Mouse (Mus musculus): ENCODE data around the gene Slc6a12. TPM values are rescaled to one million over a fixed set of nuclear protein-coding genes. Genes with fewer than 3 reads are reported as not detected.

Gene Slc6a12
- total RNA-seq (2021), result under 1 TPM in 1 of 2 experiments, not detected in 1; 0.26 TPM
- long read RNA-seq, experiment 1, result 0 reads
- long read RNA-seq, experiment 2, result 0 reads

DNA sequence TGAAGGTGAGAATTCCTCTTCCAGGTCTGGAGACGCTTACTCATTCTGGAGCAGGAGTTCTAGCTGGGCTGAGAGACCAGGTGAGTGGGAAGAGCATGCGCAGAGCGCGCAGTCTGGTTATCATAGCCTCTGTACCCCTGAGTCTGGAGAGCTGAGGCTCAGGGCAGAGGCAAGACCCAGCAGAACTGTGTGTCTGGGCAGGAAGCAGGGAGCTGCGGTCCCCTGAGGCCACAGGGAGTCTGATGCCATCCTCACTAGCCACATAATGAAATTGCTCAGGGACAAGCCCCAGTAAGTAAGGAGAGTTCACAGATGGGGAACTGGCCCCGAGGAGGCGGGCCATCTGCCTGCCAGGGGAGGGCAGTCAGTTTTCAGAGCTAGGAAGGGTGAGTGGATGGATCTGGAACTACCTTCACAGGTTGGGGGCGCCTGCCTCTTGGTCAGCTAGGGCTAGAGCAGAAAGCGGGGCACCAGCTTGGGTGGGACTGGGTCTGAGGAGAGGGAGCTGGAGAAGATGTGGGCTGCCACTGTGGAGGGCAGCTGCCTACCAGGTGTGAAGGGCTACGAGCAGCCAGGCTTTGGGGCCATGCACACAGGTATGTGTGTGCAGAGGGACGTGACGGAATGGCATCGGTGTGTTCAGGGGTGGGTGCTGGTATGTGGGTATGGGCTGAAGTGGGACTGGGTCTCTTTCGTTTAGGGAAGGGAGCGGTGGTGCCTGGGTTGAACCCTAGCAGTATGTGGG lies at the start of gene Slc6a12:
TSS of gene Slc6a12 (plus strand) at position 51 of the 745 bp plus-strand sequence.
- DNase-seq (ENCODE audit: low spot score), result no peak

DNA sequence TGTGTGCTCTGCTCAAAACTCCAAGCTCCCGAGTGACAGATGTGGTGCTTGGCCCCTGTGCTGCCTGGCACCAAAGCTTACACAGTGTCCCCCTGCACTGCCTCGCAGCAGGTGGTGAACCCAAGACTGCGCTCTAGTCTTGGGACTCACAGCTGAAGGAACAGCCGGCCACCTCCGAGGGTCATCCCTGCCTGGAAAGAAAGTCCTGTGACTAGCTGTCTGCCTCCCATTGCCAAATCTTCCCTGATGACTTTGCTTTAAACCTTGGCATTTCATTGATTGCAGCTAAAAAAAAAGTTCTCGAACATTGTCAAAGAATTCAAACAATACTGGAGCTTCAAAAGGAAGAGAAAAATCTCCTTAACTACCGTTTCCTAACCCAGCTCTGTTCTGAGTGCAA lies 43.6 kb upstream of the Slc6a12 start:
- no peak for DNase-seq (ENCODE audit: low spot score)

DNA sequence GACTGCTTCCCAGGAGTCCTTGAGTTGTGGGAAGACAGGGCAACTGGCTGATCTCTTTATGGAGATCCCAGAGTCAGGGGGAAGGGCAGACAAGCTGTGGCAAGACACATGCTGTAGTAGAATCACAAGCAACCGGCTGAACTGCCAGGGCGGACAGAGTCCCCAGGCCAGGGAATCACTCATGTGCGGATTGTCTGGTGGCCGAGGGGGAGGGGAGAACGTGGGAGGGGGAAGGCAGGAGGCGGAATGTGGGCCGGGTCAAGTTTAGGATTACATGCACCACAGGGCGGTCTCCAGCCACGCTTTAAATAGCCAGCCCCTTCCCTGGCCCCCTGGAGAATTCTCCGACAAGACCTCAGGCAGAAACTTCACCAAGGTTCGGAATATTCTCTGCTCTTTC lies 42.9 kb upstream of the Slc6a12 start, which contains the start of gene Slc6a13:
TSS of gene Slc6a13 (plus strand) at position 274 of the 400 bp plus-strand sequence.
- peak; percentile 24 for DNase-seq (ENCODE audit: low spot score)

DNA sequence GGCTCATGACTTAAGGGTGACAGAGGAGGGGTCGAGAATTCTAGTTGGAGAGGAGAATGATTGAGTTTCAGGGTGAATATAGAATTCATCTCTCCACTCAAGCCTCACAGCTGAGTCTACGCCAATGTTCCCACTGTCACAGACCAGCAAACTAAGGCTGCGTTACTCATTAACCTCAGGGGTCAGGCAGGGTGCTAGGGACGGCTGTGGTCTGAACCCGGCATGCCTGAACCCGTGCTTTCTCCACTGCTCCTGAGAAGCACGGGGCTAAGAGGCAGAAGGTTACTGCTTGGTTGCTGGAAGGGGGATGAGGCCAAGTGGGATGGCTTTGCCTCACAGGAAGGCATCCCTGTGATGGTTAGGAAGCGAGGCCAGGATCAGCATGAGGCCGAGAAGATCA lies 42.4 kb upstream of the Slc6a12 start:
- DNase-seq (ENCODE audit: low spot score), result no peak

DNA sequence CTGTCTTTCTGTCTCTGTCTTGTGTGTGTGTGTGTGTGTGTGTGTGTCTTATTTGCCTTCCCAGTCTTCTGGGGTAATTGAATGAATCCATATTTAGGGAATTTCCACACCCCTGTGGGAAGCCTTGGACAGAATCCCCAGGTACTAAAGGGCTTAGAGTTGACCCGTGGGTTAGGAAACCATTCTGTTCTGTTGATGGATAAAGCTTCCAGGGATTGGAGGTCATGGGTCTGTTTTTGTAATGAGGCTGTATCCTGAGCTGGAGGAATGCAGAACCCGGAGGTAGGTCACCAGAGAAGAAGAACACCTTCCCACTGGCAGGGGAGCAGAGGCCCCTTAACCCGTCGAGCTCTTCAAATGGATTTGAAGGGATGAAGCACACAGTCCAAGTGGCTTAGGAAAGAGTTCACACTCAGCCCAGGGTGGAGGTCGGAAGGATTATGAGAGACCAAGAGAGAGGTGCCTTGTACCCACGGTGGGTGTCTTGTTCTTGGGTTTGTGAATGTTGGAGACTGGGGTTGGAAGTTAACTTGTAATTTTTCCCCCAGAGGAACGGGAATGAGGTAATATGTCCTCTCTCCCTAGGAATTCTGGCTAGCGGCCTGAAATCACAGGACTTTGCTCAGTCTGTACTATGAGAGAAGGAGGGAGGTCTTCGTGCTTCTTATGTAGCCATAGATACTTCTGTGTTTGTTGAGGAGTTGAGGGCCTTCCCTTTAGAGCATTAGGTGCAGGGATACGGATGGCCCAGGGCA lies 39.2 kb upstream of the Slc6a12 start:
- peak; percentile 23 for DNase-seq (ENCODE audit: low spot score)

DNA sequence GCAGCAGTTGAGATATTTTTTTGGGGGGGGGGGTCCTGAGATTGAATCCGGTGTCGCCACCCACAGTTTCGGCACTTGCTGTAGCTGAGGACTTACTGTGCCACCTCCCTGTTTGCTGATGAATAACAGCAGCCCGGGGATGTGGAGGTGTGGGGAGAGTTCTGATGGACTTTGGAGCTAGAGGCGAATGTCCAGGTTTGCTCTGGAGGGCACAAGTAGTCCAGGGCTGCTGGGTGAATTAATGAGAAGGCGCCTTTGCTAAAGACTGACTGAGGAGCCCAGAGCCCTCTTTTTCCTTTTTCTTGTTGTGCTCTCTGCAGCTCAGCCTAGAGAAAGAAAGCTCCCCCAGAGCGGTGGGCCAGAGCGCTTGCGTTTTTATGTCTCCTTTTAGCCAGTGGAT lies 38.2 kb upstream of the Slc6a12 start:
- no peak for DNase-seq (ENCODE audit: low spot score)

DNA sequence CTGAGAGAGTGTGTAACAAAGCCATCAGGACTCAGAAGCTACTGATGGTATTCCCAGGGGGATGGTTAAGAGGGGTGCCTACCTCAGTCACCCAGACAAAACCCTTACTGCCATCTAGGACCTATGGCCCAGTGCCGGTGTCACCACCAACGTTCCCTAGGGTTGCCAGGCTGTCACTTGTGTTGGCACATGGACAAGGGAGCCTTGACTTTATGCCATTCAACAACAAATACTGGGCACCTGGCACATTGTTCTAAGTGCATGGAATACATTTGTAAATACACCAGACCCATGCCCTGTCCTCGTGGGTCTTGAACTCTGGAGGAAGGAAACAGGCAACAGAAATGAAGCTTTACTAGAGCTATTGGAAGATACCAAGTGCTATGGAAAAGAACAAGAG lies 37.3 kb upstream of the Slc6a12 start:
- DNase-seq (ENCODE audit: low spot score), result no peak

DNA sequence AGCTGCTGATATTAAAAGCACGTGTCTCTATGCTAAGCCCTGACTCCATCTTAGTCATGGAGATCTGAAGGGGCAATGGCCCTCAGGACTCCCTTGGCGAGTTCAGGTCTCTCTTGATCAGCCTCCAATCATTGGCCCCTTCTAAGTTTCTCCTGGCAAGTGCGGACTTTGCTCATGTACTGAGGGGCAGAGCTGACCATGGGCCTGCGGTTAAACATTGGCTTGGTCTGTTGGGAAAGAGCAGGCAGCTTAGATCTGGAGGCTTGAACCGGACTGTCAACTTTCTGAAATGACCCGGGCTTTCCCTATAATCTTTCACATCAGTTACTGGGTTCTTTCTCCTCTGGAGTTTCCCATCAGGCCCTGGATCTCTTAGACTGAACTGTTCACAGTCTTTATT lies 31.9 kb upstream of the Slc6a12 start:
- no peak for DNase-seq (ENCODE audit: low spot score)

DNA sequence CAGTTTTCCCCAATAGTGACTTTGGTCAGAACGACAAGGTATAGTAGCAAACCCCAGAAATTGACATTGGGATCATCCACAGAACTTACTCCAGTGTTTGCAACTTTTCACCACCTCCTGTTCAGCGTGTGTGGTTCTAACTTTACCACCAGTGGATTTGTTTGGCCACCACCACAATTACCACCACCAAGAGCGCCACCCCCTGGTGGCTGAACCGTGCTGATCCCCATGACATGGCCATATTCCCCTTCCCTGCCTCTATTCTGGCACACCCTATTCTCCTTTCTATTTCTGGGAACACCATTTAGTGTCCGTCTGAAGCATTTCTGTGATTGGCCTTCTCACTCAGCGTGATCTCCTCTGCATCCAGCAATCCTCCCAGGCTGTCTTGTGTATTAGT lies 23.8 kb upstream of the Slc6a12 start:
- no peak for DNase-seq (ENCODE audit: low spot score)

DNA sequence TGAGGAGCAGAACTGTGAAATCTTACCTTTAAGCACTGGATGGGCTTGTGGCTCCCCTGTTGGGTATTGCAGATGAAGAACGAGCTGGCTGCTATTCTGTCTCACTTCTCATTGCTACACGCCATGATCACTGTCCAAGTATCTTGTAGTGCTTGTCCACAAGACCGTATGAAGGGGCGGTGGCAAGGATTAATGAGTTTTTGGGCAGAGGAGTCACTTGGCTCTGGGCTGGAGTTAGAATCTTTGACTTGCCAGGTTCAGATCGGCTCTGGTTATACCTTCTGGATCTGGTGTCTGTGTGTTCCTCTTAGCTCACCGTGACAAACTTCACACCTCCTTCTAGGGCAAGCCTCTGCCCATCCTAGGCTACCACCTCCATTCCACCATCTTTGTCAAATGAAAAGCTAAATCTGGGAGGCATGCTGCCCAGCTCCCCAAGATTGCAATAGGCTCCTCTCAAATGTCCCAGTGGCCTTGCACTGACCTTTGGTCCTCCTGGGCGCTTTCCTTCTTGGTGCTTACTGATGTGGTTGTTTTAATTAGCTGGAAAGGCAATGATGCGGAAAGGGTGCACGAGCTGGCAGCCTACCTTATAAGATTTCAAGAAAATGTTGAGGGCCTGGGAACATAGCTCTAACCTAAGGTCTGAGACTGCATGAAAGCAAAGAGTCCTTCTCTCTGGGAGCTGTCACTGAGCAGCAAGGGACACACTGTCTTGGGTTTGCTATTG lies 20.3 kb upstream of the Slc6a12 start:
- no peak for DNase-seq (ENCODE audit: low spot score)

DNA sequence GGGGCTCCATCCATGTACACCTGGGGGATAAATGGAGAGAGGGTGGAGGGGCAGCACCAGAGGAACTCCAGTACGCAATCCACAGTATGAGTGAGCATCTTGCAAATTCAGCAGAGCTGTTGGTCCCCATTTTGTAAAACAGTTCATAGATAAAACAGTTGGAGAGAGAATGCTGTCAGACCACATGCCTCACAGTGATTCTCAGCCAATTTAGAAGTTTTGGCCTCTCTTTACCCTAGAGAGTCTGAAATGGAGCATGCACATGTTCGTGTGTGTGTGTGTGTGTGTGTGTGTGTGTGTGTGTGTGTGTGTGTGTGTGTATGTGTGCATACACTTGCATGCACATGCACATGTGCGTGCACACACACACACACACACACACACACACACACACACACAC lies 17.6 kb upstream of the Slc6a12 start:
- no peak for DNase-seq (ENCODE audit: low spot score)

DNA sequence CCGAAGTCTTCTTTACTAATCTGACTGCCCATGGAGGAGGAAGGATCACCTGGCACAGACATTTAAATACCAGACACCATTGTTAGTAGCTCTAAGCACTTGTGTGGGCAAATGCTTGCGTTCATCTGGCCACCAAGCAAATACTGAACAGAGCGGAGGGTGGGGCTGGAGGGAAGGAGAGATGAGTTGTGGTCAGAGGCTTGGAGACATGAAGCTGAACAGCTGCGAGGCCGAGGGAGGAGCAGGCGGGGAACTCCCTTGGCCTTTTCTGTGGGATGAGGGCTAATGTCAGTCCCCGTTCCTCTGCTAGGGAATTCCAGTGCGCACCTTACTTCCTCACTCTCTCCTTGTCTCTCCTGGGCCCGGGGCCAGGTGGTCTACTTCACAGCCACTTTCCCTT lies 17.1 kb upstream of the Slc6a12 start:
- no peak for DNase-seq (ENCODE audit: low spot score)

DNA sequence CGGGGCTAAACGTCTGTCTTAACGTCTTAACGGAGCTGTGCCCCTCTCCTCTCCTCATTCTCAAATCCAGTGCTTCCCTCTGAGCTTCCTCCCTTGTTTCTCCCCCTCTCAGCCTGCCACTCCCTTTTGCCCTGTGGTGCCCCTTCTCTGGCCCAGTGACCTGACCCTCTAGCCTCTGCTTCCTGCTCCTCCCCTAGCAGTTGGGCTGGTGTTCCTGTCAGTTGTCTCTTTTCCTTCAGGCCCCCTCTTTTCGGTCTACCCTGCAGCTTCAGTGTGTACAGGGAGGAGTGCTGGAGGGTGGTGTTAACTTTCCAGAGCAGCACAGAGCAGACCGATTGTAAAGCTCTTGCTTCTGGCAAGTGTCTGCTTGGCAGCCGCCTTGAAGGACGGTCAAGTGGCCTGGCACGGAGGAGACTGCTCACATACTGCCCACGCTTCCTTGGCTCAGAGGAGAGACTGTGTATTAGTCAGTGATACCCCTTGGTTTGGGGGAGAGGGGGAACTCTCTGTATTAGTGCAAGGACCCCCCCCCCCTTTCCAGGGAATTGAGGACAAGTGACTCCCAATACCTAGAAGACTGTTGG lies 16.3 kb upstream of the Slc6a12 start:
- peak; percentile 47 for DNase-seq (ENCODE audit: low spot score)

DNA sequence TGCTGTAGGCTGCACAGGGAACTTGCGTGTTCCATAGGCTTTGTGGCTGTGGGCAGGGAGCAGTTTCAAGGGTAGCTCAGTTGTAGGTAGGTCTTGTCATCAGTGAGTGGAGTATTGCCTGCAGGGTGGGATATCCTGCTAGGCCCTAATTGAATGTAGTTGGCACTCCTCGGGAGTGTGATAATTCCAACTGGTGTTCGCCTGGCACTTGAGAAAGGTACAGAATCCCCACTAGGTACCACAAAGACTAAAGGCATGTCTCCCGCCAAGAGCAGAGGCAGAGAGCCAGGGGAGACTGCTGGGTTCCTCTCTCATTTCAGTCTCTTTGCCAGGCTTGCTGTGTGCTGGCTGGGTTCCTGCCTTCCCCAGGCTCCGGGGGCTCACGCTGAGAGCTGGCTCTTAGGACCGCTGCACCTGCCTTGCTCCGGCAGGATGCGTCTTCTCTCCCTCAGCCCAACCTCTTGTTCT lies 14.4 kb upstream of the Slc6a12 start:
- peak; percentile 50 for DNase-seq (ENCODE audit: low spot score)

DNA sequence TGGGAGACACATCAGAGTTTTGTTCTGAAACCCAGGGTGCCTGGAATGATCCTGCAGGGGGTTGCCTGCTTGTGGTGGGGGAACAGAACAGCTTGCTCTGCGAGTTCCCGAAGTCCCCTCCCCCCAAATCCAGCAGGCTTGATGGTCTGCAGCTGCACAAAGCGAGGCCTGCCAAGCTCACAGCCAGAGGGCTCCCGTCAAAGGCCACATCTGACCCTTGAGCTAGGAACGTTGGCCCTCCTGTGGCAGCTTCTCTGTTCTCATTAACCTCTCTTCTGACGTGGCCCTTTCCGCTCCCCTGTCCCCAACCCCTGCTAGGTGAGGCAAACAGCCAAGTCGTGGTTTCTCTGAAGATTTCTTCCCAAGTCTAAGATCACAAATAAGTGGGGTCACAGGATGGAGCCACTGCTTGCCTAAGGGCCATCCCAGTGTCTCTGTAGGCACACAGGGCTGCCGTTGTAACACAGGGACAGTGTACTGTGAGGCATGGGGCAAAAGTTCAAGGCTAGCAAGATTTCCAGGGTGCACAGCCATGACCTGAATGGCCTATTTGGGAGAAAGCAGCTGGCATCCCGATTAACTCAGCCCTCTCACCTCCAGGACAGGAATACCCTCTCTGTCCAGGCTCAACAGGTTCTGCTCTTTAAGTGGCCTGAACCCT lies 12.9 kb upstream of the Slc6a12 start:
- DNase-seq (ENCODE audit: low spot score), result no peak

DNA sequence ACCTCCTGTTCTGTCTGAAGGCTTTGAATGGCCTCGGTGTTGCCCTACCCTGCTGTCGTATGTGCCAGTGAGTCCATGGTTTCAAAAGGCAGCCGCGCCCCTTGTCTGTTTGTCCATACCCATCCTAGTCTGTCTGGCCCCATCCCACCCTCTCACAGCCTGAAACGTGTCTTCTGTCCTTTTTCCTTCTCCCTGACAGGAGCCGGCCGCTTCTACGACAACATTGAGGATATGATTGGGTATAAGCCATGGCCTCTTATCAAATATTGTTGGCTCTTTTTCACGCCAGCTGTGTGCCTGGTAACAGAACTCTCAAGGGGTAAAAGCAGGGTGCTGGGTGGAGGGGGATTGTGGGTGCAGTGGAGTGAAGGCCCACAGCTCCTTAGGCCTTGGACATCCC lies 7.0 kb upstream of the Slc6a12 start:
- no peak for DNase-seq (ENCODE audit: low spot score)

DNA sequence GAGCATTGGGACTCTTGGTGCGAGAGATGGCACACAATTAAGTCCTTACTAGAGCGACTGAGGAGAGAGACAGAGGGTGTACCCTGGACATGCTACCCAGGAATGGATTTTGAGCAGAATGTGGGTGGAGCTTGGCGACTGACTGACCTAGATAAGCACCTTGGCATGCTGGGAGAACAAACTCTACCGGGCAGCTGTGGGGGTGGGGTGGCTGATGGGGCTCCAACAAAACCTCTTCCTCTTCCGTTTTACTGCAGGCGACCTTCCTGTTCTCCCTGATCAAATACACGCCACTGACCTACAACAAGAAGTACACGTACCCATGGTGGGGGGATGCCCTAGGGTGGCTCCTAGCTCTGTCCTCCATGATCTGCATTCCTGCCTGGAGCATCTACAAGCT lies 6.3 kb upstream of the Slc6a12 start:
- no peak for DNase-seq (ENCODE audit: low spot score)

DNA sequence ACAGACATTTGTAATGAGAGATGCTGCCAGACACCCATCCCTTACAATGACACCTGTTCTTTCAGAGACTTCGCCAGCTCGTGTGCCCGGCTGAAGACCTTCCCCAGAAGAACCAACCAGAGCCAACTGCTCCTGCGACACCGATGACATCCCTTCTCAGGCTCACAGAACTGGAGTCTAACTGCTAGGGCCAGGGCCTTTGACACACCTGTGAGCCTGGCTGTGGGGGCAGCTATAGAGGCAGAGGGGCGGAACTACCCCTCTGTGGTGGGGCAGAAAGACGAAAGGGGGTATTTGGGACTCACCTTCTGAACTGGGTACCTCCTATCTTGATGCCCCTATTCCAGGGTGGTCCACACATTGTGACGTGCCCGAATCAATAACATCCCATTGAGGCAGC lies 5.6 kb upstream of the Slc6a12 start:
- DNase-seq (ENCODE audit: low spot score), result no peak

DNA sequence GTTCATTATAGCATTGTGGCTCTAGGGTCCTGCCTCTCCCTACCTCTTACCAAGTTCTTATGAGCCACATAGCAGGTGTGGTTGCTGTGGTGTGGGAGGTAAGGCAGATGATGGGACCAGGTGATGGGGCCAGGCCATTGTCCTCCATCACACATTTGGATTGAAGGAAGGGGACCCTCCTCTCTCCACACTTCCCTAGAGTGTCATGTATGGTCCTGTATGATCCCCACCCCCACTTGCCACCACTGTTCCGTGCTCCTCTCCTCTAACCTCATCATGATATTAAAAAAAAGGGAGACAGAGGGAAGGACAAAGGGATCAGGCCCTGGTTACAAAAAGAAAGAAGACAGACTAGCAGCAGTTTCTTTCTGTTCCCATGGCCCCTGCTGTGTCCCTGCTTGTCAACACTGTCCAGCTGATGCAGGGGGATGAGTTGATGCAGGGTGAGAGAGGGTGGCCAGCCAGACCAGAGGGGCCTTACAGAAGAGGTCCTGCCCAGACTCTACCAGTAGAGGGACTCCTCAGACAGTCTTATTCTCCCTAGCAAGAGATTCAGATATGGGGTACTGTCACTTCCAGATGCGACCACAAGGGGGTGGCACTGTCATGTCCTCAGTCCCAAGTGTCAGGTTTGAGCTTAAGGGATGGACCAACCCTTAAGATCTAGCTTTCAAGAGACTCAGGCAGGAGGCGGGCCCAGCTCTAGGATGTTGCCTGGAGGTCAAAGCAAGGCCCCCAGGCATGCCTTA lies 4.9 kb upstream of the Slc6a12 start:
- peak; percentile 86 for DNase-seq (ENCODE audit: low spot score)

DNA sequence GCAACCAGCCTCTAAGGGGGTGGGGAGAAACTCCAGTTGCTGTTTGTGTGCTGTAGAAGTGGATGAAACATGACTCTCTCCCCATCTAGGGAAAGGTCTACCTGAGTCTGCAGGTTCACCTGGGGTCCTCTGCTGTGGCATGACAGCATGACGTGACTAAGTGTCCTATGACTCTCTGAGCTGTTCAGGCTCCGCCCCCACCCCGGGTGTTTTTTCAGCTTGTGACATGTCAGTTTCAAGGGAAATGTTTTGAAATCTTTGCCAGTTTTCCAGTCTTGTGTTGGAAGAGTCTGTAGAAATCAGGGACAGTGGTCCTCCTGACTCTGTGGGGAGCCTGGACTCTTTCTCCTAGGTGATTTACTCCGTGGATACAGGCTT lies 4.4 kb upstream of the Slc6a12 start:
- no peak for DNase-seq (ENCODE audit: low spot score)

All from gastrocnemius, adult 18-20 months (tissue).